Mouse (Mus musculus) midbrain, embryonic 16.5 days (tissue): ENCODE results near the gene Pyroxd2. TPM values are rescaled to one million over a fixed set of nuclear protein-coding genes. Genes with fewer than 3 reads are reported as not detected.

Experiments
- ATAC-seq: fragments of 200-750 bp; cut with Nextera tagmentation; 2 replicates; pipeline ENCODE4 v1.8.0; 2017; ENCODE audit warnings: moderate TSS enrichment
- H3K27ac ChIP-seq: fragments of 300-500 bp; sonication (generic); 2 replicates; pipeline ENCODE4 v1.5.1; 2014; ENCODE audit warnings: mild to moderate bottlenecking, low read length, mixed read lengths
- H3K27me3 ChIP-seq: fragments of 300-500 bp; sonication (generic); 2 replicates; pipeline ENCODE4 v1.6.1; 2014; ENCODE audit warnings: low read depth, low read length, mixed read lengths; ENCODE audit not compliant: control insufficient read depth, insufficient read depth
- H3K36me3 ChIP-seq: fragments of 300-500 bp; sonication (generic); 2 replicates; pipeline ENCODE4 v1.6.1; 2014; ENCODE audit warnings: mild to moderate bottlenecking, low read length, moderate library complexity, mixed read lengths; ENCODE audit not compliant: control insufficient read depth, insufficient read depth
- H3K4me1 ChIP-seq: fragments of 300-500 bp; sonication (generic); 2 replicates; pipeline ENCODE4 v1.6.1; 2014; ENCODE audit warnings: mild to moderate bottlenecking, low read length, mixed read lengths; ENCODE audit not compliant: control insufficient read depth, insufficient read depth
- H3K4me2 ChIP-seq: fragments of 300-500 bp; sonication (generic); 2 replicates; pipeline ENCODE4 v1.6.1; 2014; ENCODE audit warnings: mild to moderate bottlenecking, low read length, mixed read lengths
- H3K4me3 ChIP-seq: fragments of 300-500 bp; sonication (generic); 2 replicates; pipeline ENCODE4 v1.5.1; 2014; ENCODE audit warnings: low read depth, mild to moderate bottlenecking, low read length, moderate library complexity, mixed read lengths
- H3K9ac ChIP-seq: fragments of 300-500 bp; sonication (generic); 2 replicates; pipeline ENCODE4 v1.6.1; 2014; ENCODE audit warnings: low read depth, low read length, mixed read lengths
- H3K9me3 ChIP-seq: fragments of 300-500 bp; sonication (generic); replicated peaks from 2 replicates; pipeline ENCODE4 v1.6.1; 2014; ENCODE audit warnings: mild to moderate bottlenecking, low read length, mixed read lengths; ENCODE audit not compliant: control insufficient read depth, poor library complexity, severe bottlenecking
- WGBS: fragments of 180-500 bp; shearing (Covaris S2); extraction: QIAGEN DNeasy Blood & Tissue Kit; methylation state at CpG from one replicate; pipeline ENCODE4 v1.1.7; 2014; 5-methylcytosine and 5-hydroxymethylcytosine counted together
- polyA plus RNA-seq: library from polyadenylated mRNA; unstranded; fragments of >200 nt; fragmentation: Nextera tagmentation; extraction: Ambion mirVana; gene quantifications from 2 replicates; pipeline ENCODE4 v1.2.1, GENCODE M21; 2015

Pyroxd2 gene
- polyA plus RNA-seq, 1 experiment from 2014 or later: 2.8 TPM

DNA sequence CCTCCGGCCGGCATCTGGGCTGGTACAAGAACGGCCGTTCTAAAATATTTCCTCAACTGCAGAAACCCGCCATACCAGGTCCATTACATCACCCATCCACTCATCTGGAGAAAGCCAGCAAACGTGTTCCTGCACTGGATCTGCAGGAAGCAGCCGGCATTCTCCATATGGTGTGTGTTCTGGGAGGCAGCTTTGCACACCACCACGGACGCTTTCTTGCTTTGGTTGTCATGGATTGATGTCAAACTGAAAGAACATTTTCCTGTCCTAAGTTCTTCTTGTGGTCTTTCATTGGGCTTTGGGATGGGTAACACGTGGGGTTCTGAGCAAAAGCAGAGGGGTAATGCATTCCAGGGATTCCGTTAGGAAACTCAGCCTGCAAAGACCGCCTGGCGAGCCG is 10.7 kb downstream of the Pyroxd2 start:
- Histone ChIP-seq H3K27ac (no peak overlapping the region), H3K4me3 (no peak overlapping the region), H3K36me3 (no peaks in the 10 kb centered on the region), H3K9me3 (no peaks in the 10 kb centered on the region), H3K27me3 (no peaks in the 10 kb centered on the region), H3K4me1 (no peaks in the 10 kb centered on the region), H3K9ac (no peak overlapping the region), H3K4me2 (no peak overlapping the region)
- 87% methylated on average over 14 of the region's 14 CpGs for WGBS
- ATAC-seq: no peak

DNA sequence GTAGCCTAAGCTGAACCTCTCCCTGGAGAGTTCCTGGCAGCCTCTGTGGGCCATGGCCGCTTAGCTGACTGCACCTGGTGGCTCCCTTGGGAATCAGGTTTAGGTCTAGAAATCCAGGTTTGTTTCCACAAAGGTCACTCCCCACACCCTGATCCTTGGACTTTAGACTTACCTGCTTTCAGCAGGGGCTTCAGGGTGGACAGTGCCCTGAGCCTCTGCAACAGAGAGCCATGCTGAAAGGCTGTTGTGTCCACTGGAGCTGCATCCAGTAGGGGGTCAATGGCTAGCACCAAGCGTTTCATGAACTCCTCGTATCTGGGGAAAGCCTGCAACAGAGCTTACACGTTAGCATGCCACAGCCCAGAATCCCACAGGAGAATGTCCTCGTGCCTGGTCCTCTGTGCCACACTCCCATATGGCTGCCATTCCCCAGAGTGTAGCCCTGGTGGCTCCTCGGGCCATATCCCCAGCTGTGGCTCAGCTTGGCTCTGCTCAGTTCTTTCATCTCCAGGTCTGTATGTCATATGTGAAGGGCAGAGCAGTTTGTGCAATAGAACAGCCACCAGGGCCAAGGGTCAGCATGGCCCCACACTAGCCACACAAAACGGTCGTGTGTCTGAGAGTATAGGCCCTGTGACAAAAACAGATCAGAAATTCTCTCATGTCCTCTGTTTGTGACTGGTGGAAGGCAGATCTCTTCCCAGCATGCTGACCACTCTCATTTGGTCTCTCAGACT is 12.2 kb downstream of the Pyroxd2 start:
- WGBS: 74% methylated on average over 8 of the region's 8 CpGs
- Histone ChIP-seq H3K4me2 (no peak overlapping the region), H3K27me3 (no peaks in the 10 kb centered on the region), H3K4me3 (no peak overlapping the region), H3K9me3 (no peaks in the 10 kb centered on the region), H3K36me3 (no peaks in the 10 kb centered on the region), H3K9ac (no peak overlapping the region), H3K4me1 (no peaks in the 10 kb centered on the region), H3K27ac (no peak overlapping the region)
- ATAC-seq: no peak

DNA sequence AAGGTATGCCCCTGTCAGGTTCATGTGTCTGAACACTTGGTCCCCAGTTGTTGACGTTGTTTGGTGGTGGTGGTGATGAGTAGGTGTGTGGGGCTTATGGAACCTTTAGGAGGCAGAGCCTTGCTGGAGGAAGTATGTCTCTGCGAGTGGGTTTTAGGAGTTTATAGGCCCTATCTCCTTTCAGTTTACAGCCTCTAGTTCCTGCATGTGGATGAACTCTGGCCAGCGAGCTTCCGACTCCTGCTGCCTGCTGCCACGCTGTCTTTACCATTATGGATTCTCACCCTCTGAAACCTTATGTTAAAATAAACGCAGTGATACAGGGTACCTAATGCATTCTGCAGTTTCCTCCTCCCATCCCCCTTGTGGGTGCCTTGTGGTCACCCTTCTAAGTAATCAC is 12.8 kb downstream of the Pyroxd2 start:
- 95% methylated on average over 6 of the region's 6 CpGs for WGBS
- H3K27ac ChIP-seq: no peak overlapping the region
- H3K36me3 ChIP-seq: no peaks in the 10 kb centered on the region
- H3K27me3 ChIP-seq: no peaks in the 10 kb centered on the region
- H3K4me3 ChIP-seq: no peak overlapping the region
- H3K9ac ChIP-seq: no peak overlapping the region
- H3K9me3 ChIP-seq: no peaks in the 10 kb centered on the region
- ATAC-seq: no peak
- no peak overlapping the region for H3K4me2 ChIP-seq
- no peaks in the 10 kb centered on the region for H3K4me1 ChIP-seq

DNA sequence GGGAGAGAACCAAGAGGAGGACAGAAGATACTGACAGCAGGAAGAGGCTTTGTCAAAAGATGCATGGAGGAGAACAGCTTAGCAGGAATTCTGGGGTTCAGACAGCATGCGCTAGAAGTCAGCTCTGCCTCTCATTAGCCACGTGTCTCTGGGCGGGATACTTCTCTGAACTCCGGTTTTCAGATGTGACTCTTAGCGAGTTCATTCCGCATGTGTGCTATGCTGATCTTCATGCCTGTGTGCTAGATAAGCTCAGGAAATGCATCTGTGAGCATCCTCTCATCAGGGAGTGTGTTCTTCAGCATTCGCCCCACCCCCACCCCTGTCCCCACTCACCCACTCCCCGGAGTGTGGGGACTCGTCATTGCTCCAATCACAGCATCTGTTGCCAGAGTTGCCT is 14.8 kb downstream of the Pyroxd2 start:
- Histone ChIP-seq H3K4me1 (no peaks in the 10 kb centered on the region), H3K4me2 (no peak overlapping the region), H3K9ac (no peak overlapping the region), H3K27ac (no peak overlapping the region), H3K9me3 (no peaks in the 10 kb centered on the region), H3K36me3 (no peaks in the 10 kb centered on the region), H3K27me3 (no peaks in the 10 kb centered on the region), H3K4me3 (no peak overlapping the region)
- 59% methylated on average over 9 of the region's 9 CpGs for WGBS
- ATAC-seq: no peak

DNA sequence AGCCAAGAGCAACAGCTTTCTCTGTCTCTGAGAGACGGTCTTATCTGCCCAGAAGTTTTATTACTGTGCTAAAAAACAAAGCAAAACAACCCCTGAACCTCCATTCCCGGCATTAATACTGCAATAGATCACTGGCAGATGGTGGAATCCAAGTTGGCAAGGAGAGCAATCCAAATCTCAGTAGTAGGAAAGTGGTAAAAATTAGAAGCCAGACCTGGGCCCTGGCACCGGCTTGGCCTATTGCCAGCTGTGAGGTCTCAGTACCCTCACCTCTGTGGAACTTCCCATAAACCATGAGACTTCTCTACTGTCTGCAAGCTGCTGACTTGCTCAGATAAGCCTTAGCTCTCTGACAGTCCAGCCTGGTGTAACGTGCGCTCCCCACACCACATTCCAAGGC is 17.6 kb downstream of the Pyroxd2 start:
- Histone ChIP-seq H3K27ac (no peak overlapping the region), H3K9me3 (no peaks in the 10 kb centered on the region), H3K4me2 (no peak overlapping the region), H3K27me3 (no peaks in the 10 kb centered on the region), H3K36me3 (no peaks in the 10 kb centered on the region), H3K4me1 (no peaks in the 10 kb centered on the region), H3K4me3 (no peak overlapping the region), H3K9ac (no peak overlapping the region)
- WGBS: 89% methylated on average over 5 of the region's 5 CpGs
- no peak for ATAC-seq

DNA sequence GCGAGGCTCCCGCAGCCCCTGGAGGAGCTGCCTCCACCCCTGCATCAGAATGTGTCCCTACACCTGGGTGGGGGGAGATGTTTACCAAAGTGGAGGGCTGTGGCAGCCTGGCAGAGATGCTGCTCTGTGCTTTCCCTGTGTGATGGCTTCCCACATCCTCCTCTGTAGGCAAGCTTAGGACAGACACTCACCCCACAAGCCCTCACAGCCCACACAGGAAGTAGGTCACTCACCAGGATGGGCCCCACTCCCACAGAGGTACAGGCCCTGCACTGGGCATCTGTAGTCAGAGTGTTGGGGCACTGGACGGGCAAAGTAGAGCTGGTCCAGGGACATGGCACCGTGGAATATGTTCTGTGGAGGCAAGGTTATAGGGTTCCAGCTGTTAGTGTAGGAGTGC is 25.2 kb downstream of the Pyroxd2 start:
- H3K27ac ChIP-seq: no peak overlapping the region
- no peak overlapping the region for H3K4me2 ChIP-seq
- no peak overlapping the region for H3K9ac ChIP-seq
- no peaks in the 10 kb centered on the region for H3K36me3 ChIP-seq
- WGBS: 89% methylated on average over 4 of the region's 4 CpGs
- no peaks in the 10 kb centered on the region for H3K27me3 ChIP-seq
- no peak for ATAC-seq
- H3K9me3 ChIP-seq: no peaks in the 10 kb centered on the region
- H3K4me3 ChIP-seq: no peak overlapping the region
- H3K4me1 ChIP-seq: no peaks in the 10 kb centered on the region

DNA sequence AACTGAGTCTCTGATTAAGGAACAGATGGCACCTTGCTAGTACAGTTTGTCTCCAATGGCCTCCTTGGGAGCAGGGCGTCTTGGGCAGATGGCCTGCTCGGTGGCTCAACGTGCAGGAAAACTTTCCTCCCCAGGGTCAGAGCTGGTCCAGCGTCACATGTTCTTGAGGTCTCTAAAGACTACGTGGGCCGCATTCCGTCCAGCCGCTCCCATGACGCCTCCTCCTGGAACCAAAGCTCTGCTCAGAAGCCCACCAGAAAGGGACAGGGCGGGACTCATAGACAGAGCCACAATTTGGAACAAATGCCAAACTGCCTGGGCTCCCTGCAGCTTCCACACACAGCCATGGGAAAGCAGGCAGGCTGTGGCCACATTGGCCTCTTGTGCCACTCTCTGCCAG is 25.8 kb downstream of the Pyroxd2 start:
- no peak overlapping the region for H3K4me2 ChIP-seq
- H3K27me3 ChIP-seq: no peaks in the 10 kb centered on the region
- H3K4me3 ChIP-seq: no peak overlapping the region
- no peak overlapping the region for H3K27ac ChIP-seq
- H3K4me1 ChIP-seq: no peaks in the 10 kb centered on the region
- no peaks in the 10 kb centered on the region for H3K9me3 ChIP-seq
- 91% methylated on average over 10 of the region's 10 CpGs for WGBS
- H3K9ac ChIP-seq: no peak overlapping the region
- H3K36me3 ChIP-seq: no peaks in the 10 kb centered on the region
- no peak for ATAC-seq

DNA sequence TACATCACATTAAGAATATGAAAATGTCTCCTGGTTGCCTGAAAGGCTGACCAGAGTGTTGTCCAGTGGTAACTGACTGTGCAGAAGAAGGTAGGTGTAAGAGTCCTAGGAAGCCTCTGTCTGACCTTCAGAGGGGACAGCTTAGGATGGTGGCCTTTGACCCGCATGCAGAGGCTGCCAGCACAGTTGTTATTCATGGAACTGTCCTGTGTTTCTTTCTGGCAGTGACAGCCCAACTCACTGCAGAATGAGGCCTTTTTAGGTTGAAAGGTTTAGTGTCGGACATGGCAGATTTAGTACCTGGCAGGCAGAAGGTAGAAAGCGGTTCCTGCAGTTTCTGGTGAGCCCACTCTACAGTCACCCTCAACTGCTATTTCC is 26.6 kb downstream of the Pyroxd2 start:
- no peak overlapping the region for H3K27ac ChIP-seq
- ATAC-seq: no peak
- H3K4me1 ChIP-seq: no peaks in the 10 kb centered on the region
- no peaks in the 10 kb centered on the region for H3K27me3 ChIP-seq
- no peaks in the 10 kb centered on the region for H3K36me3 ChIP-seq
- H3K9me3 ChIP-seq: no peaks in the 10 kb centered on the region
- H3K4me2 ChIP-seq: no peak overlapping the region
- H3K9ac ChIP-seq: no peak overlapping the region
- no peak overlapping the region for H3K4me3 ChIP-seq
- WGBS: 93% methylated on average over 3 of the region's 3 CpGs

DNA sequence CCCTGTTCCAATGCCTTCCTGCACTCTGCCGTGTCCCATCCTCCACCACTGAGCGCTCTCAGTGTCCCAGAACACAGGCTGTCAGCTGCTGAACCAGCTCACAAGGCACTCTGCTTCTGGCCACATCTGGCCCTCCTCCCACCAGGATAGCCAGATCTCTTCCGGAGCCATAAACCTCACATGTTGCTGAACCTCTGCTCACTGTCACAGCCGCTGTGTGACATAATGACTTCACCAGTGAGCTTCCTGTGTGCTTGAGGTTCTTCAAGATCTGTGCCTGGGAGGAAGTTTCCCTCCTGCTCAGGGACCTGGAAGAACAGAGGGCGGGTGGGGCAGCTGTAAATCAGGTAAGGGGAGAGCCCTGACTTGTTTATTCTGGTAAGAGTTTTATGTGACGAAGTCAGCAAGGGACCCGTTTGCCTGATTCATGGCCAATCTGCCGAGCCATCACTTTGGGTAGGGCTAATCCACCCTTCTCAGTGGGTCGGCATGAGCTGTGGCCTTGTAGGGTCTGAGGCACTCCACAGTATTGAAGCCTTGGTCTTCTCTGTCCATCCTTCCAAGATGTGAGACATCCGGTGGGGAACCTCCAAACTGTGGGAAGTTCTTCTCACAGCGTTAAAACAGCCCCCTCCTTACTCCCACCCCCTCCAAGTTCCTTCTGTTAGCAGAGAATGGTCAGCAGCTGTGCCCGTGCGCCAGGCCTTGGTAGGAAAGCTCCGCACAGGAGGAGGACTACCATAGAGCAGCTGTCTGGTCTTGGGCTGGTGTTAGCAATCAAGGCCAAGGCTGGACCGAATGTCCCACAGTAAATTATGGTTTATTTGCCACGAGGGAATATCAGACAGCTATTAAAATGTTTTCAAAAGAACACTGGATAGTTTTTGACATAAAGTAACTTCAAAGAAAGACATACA is 27.3 kb downstream of the Pyroxd2 start:
- H3K9me3 ChIP-seq: no peaks in the 10 kb centered on the region
- no peaks in the 10 kb centered on the region for H3K4me1 ChIP-seq
- ATAC-seq: no peak
- H3K27me3 ChIP-seq: no peaks in the 10 kb centered on the region
- H3K4me3 ChIP-seq: no peak overlapping the region
- H3K4me2 ChIP-seq: no peak overlapping the region
- no peak overlapping the region for H3K9ac ChIP-seq
- whole genome bisulfite sequencing: 84% methylated on average over 16 of the region's 16 CpGs
- H3K27ac ChIP-seq: no peak overlapping the region
- H3K36me3 ChIP-seq: no peaks in the 10 kb centered on the region
